Mouse (Mus musculus): ENCODE data around the gene Map3k11.

Map3k11 gene

DNA sequence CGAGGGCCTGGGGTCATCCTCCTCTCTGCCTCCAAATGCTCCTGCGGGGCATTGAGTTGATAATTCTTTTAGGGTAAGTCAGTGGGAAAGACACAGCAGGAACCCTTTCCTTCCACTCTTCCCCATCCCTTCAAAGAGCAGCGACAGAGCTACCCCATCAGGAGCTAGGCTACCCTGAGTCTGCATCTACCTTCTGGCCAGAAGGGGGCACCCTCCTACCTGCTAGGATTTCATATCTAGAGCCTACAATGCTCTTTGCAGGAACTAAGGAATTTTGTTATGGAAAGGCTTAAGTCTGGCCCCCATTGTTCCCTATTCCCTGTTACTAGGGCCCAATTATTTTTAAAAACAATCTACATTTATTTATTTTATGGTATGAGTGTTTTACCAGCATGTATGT, 22.7 kb downstream of the Map3k11 start:
- peak; percentile 87 for DNase-seq

DNA sequence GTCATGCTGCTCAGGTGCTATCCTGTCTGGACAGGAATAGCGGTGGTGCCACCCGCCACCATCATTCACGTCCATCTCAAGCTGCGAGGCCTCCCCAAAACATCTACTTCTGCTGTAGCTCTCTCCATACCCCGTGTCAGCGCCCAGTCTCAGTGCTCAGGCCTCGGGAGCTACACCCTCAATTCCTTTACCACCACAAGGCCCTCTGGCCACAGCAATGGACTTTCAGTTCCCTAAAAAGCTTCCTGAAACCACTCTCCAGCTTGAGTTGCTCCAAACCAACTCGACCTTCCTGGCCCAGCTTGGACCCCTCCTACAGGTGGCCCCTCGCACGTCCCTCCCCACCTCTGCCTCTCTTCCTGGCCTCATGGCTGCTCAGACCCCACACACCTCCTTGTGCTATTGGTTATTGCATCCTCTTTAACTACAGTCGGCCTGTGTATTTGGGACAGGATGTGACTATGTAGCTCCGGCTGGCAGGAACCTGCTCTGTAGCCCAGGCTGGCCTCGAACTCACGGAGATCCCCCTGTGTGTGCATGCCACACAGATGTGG, 23.4 kb downstream of the Map3k11 start:
- DNase-seq: no peak

DNA sequence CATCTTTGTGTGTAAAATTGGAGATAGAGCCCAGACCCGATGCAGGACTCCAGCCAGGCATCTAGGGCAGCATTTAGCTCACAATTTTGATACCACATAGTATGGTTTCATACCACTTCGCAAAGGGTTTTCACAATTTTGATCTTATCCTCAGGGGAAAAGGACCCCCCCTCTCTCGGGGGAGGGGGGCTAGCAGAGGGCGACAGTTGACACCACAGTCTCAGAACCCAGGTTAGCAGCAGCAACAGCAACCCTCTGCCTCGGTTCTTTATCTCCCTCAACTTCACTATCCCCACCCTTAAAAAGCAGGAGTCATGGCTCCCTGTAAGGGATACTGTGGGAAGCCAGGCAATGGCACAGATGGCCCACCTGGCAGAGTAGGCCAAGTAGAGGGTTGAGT, 24.7 kb downstream of the Map3k11 start:
- no peak for DNase-seq

DNA sequence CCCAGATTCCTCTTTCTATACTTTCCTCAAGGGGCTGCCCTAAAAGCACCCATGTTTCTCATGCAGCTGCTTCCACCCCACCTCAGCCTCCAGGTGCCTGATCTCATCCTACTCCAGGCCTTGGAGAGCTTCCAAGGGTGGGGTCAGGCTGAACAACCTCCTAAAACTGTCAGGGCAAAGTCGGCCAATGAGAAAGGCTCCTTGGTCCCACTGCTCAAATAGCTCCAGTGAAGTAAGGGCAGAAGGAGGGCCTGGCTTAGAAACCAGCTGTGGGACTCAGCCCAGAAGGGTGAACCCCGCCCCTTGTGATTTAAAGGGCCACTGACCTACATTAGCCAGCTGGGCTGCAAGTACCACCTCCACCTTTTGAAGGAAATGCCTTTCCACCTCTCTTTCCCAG, 25.2 kb downstream of the Map3k11 start:
- peak; percentile 84 for DNase-seq

DNA sequence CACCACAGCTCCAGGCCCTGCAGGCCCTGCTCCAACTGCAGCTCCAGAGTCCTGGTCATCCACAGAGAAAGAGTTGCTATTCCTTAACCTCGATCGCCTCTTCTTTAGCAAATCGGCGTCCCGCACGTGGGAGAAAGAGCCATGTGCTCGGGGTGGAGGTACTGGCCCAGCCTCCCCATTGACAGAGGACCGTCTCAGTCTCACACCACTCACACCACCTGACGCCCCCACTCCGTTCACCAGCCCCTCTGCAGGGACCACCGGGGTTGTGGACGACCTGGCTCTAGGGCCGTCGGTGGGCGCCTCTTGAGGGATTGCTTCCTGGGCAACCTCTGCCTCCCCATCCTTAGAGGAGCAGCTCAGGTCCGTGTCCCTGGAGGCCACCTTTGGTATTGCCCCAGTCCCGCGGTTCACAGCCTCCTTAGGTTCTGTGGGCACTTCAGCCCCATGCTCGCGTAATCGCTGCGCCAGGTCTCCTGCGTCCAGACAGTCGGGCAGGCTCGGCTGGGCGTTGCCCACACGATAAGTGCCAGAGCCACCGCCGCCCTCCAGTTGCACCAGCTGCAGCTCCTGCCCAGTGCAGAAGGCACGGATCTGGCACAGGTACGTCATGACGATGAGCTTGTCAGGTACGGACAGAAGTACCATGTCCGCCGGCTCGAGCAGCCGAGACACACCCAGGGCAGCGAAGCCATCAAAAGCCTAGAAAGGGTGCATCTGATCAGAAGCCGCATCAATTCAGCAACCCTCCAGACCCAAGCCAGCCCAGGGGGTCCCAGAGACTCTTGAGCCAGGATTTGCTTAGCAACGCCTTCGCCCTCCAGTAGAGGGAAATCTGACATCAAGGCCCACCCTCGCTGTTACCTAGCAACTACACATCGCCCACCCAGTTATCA, 27.5 kb downstream of the Map3k11 start:
- DNase-seq: peak; percentile 58

DNA sequence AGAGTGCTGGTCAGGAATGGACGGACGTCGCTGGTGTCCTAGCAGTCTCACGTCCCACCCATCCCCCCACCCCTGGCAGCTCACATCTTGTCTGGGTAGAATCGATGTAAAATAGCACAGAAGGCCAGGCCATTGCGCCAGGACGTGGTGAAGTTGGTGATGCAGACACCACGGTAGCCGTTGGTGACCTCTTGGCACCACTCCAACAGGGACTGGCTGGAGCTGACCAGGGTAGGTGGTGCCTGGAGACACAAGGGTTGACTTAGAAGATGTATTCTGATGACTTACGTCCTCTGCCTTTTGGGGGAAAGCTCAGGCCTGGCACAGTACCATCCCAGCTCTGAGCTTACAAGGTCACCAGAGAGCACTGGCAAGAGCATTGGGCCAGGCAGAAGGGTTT, 28.4 kb downstream of the Map3k11 start:
- DNase-seq: no peak

DNA sequence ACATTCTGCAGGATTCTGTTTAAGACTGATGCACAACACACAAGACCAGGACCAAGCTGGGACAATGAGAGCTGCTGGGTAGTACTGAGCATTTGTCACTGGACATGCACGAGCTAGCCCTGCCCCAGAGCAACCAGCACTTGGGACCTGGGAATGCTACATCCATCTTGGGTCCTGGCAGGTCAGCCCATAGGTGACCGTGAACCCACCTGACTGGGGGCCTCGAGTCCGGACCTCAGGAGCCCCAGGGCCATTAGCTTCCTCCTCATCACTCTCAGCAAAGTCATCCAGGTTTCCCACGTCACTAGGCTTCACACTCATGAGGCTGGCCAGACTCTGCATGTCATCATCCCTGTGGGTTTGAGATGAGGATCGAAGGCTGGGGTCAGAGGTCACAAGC, 32.7 kb downstream of the Map3k11 start:
- DNase-seq: no peak

DNA sequence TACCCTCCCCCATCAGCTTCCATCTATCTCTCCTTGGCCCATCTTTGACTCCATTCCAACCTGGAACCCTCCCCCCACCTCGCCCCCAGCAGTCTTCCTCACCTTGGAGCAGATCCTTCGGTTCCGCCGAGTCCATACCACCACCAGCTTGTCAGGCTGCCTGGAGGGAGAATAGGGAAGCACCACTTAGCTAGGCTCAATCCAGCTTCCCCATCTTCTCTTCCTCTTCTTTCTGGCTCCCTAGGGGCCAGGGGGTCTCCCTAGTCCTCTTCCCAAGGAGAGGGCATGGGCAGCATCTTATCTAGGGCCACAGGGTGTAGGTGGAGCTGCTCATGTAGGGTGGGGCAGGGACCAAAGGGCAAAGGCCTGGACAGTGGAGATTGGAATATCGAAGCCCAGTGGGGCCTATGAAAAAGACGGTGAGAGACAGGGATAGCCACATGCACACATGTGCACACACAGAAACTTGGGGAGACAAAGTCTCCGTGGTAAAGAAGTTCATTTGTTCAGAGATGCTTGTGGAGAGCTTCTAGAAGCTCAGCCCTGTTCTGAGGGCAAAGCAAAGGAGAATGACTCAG, 34.4 kb downstream of the Map3k11 start:
- no peak for DNase-seq

DNA sequence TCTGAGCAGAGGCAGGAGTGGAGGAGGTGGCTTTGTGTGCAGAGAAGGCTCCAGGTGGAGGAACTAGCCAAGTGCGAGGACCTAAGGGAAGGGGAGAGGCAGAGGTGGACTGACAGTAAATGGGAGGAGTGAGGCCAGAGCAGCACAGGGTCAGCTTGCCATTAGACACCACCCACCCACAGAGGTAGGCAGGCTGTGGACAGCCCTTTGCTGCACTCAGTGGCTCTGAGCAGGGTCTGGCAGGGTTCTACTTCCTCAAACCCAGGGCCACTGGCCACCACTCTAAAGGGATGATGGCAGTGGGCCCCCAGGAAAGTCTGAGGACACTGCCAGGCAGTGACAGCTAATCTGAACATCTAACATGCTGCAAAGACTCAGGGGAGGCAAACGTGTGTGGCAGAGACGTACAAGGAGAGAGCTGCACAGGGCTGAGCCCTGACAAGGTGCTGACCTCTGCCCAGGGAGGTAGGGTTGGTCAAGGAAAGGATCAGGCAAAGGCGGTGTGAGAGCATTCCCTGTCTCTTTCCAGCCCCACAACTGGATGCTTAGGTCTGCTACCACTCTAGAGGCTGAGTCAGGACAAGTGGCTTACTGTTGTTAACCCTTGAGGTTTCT, 35.5 kb downstream of the Map3k11 start:
- DNase-seq: no peak

DNA sequence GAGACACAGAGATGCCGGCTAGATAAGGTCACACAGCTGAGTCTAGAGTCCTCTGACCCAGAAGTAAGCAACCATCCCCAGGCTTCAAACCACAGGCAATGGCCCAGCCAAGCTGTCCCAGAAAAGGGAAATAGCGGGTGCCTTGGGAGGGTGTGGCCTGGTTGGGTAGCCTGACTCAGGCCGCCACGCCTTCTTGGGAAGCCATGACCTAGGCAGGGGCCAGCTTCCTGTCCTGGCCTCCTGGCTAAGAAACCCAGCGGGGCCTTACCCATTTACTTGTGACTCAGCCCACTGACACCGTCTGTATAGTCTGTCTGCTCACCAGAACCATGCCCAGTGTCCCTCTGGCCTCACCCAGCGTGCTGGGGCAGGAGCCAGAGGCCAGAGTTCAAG, 36.0 kb downstream of the Map3k11 start:
- peak; percentile 75 for DNase-seq

DNA sequence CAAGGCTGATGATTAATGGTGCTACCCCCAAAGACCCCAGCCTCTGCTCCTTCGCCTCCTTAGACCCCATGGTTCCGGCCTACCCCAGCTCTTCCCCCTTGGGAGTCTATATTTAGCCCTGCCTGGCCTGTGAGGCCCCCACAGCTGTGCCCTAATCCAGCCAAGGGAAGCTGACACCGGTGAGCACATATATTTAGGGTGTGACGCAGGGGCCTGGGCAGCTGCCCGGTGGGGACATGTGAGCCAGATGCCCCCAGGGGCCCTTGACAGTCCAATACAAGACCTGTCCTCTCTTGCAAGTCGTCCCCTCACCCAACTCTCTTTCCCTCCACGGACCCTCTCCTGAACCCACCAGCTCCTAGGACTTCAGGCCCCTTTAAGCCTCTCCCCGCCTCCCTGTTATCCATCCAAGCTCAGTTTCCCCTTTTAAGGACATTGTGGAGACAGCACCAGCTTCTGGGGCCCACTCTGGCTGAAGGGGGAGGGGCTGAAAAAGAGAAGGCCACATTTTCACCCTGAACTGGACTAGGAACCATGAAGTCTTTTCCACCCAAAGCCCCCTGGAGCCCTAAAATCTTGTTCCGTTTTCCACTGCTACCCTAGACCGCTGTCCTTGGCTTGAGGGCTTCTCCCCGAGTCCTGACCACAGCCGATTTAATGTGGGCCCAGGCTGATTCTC, 36.6 kb downstream of the Map3k11 start:
- no peak for DNase-seq

DNA sequence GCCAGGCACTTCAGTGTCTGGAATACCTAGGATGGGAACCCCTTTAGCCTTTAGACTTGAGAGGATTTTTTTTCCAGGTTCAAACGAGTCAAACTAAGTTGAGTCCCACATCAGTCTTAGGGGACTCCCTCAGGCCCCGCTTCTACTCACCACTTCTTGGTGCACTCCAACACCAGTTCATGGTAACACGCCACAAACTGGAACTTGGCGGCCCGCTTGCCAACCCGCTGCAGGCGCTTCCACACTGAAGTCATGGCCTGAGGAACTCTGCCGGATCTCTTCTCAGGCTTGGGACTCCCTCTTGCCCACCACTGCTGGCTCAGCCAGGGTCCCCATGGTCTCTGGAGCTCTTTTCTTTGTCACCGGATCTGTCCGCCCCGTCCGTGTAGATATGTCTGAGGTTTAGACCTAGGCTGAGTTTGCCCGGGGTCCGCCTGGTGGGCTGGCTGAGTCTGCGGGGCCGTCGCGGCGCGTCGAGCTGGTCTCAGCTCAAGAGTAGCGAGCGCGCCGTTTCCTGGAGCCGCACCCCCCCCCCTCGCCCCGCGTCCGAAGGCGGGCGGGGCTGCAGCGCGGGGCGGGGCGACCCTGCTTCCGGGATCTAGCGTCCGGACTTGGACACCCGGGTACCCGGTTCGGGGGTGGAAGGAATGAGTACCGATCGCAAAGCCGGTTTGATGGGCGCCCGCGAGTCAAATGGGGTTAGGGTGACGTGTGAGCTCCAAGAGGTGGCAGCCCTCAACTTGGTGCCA, 37.4 kb downstream of the Map3k11 start, which contains the start of gene Ehbp1l1:
Gene Ehbp1l1, minus strand, starts transcription at position 551 of the 749 bp plus-strand sequence.
- peak; percentile 89 for DNase-seq

DNA sequence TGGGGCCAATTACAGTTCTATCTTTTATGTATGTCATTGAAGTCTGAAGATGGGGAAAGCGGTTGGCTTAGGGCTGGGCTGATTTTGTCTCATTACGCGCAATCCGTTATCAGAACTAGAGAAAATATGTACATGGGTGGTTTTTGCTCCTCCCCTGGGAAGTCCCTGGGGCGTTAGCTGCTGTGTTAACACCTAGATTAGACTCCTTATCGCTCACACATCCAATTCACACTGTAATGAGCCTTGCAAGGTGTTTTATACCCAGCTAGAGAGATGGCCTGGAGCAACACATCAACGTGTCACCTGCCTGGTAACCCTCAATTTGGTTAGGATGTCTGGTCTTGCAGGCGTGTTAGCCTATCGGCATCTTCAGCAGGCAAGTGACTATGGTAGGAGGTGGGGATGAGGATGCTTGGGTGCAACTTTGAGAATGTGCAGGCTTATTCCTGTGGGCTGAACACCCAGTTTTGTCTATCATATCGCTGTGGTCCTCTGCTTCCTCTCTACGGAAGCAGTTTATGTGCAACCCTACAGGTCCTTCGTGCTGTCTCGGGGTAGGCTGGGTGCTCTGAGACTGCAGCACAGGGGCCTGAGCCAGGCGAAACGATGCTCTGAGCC, 38.5 kb downstream of the Map3k11 start:
- DNase-seq: no peak

DNA sequence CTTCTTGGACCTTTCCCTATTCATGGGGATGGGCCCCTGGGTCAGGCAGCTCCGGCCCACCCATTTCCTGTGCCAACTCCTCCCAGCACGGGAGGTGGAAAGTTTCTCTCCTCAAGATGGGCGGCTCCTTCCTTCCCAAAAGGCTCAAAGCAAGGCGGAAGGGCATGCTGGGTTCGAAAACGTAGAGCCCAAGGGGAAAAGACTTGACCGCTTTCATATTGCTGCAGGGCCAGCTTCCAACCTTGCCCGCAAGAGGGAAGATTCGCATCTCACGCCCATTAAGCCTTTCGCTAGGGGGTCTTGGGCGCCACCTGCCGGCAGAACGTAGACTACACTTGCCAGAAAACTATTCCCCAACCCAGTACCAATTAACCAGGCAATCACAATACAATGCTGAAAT, 39.2 kb downstream of the Map3k11 start:
- peak; percentile 89 for DNase-seq

DNA sequence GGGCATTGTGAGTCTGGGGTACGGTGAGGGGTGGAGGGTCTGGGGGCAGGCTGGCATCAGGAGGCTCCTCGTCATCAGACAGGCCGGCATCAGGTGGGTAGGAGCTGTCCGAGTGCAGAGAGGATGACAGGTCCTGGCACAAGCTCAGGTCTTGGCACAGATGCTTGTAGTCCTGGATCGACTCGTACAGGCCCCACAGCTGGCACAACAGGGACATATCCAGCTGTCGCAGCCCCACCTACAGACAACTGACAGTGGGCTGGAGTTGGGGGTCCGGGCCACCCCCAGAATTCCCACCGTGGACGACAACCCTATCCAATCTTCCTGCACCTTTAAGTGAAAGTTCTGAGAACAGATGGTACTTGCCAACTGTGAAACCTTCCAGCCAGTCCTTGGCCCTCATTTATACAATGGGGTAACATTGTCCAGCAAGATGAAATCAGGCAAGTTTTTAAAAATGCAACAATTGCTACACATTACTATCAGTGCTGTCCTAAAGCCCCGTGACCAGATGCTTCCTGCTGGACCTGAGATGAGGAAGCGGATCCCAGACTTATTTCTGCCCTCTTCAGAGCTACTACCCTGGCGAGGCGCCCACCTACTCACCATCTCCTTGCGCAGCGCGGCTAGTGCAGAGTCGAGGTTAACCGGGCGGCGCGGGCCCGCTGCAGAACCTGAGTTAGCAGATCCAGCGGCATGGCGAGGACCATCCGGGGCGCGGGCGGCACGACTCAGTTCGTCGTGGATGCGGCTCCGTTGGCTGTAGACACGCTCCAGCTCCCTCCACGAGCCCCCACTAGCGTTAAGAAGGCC, 40.3 kb downstream of the Map3k11 start:
- DNase-seq: peak; percentile 70

DNA sequence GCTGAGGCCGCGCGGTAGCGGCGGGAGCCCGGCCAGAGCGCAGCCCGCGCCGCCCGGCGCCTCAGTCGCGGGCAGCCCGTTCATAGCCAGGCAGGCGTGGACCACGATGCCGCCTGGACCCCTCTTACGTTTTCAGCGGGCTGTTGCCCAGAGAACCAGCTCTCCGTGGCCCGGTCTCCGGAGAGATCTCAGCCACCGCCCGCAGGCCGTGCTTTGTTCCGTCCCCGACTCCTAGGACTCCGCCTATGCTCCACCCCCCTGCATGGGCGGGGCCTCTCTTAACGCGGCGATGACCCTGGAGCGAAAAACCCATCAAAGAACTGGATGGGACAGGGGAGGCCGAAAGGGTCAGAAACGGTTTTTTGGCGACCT, 40.9 kb downstream of the Map3k11 start, which contains the start of gene Fam89b:
Gene Fam89b, minus strand, starts transcription at position 210 of the 372 bp plus-strand sequence.
- peak; percentile 94 for DNase-seq

DNA sequence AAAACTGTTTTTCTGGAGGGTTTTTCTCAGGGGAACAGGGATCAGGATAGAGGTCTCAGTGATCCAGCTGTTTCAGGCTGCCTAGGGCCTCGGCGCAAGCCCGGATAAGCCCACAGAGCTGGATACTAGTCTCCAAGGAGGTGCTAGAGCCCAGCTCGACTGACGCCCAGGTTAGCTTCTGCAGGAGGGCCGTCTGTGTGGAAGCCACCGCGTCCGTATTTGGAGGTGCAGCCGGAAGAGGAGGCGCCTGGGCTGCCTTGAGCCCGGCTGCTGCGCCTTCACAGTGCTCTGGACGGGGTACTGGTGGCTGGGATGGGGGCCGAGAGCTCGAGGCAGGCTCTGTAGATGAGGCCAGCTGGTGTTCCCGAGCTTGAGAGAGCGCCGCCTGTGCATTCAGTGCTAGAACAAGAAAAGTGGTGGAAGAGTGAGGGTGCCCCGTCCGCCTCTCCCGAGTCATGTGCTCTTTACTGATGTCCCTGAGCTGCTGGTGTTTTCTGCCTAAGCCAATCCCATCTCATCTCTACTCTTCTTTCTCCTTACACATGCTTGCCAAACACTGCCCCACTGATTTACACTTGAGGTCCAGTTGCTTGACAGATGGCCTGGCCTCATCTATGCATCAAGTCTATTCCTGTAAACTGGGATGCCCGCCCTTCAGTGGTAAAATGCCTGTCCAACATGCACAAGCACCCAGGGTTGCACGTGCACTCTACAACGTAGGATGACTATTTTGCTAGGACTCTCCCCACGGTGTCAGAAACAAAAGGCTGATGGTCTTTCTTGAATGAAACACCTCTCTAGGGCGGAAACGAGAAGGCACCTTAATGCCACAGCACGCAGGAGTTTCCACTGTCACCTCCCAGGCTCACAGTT, 42.0 kb downstream of the Map3k11 start:
- DNase-seq: no peak

DNA sequence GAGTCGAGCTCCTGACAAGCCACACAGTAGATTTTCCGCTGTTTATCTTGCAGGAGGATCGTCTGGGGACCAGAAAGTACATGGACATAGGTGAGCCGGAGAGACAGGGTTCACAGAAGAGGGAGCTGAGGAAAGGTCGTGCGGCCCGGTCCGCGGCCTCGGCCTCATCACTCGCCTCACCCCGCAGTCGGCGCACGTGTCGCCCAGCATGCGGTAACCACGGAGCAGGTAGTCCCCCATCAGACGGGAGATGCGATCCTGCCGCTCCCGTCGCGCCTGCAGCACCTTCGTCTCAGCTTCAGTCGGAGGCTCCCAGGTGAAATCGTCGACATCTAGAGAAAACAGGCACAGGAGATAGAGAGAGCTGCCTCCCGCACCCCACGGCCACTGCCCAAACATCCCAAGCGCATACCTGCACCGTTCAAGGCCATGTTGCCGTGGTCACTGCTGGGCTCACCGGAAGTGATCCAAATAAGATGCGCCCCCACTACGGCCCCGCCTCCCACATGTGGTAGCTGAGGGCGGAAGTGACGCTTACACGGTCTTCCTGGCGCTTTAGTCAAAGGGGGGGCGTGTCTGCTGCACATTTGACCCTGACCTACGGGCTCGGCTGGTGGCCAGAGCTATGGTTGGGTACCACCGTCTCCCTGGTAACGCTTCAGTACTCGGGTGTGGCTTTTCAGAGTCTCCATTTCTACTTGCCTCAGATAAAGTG, 42.9 kb downstream of the Map3k11 start:
- peak; percentile 96 for DNase-seq

DNA sequence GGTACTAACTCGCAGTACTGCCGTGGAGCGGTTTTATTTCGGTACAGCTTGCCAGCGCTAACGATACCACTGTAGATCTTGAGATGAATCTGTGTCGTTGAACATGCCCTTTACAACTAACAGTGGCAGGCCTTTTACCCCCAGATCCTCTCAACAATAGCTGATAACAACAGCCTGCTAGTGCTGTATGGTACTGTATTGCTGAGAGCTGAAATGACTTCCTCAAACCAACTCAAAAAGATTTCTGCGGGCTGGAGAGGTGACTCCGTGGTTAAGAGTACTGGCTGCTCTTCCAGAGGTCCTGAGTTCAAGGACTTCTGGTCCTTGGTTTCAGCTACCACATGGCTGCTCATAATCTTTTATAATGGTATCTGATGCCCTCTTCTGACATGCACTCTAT, 45.8 kb downstream of the Map3k11 start:
- DNase-seq: no peak

All from kidney, postnatal 14 days (tissue).